Mouse (Mus musculus): Measurements from ENCODE around the gene Syne1. TPM values are rescaled to one million over a fixed set of nuclear protein-coding genes. Genes with fewer than 3 reads are reported as not detected.
A peak's percentile ranks its signal among the peaks of the same experiment; 100 is the strongest.

The Syne1 gene
- total RNA-seq, 2 experiments from 2014 or later: 57.9 to 58.8 TPM

DNA sequence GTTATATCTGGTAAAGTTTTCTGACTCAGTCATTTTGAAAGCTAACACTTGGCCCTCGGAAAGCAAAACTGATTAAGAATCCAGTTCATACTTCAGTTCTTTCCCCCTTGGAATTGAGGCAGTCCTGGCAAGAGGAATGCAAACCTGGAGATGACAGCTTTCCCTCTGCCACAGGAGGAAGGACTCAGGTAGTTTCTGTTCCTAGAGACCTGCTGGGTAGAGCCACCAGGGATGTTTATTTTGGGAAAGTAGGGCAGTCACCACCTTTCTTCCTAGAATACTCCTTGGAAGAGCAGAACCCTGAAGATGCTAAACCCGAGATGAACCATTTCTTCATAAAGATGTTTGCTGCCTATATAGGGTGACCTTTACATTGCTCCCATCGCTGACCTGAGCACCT, 383.8 kb downstream of the Syne1 start:
- no peak for DNase-seq
- intact Hi-C loops (cut with DNase I): loop anchor here (10.0 kb wide), 1 partner anchor 503 kb away; no protein-coding TSS in a partner anchor

GRCm38 (mm10) chr10:5165439-5165838, 385.8 kb downstream of the Syne1 start:
- DNase-seq: no peak

GRCm38 (mm10) chr10:5163770-5164169, 387.5 kb downstream of the Syne1 start:
- no peak for DNase-seq
- intact Hi-C loops (cut with DNase I): loop anchor here (5.0 to 10.0 kb wide), 3 partner anchors 499 to 756 kb away; no protein-coding TSS in a partner anchor

More at GRCm38 (mm10) chr10:5165439-5165838, 385.8 kb downstream of the Syne1 start:
- intact Hi-C loops (cut with DNase I): loop anchor here (10.0 kb wide), 1 partner anchor 501 kb away; no protein-coding TSS in a partner anchor

- intact Hi-C loops (cut with DNase I): loop anchor here (5.0 to 10.0 kb wide), 3 partner anchors 498 to 756 kb away; no protein-coding TSS in a partner anchor
- DNase-seq: no peak
These were observed 388.0 kb downstream of the Syne1 start for GRCm38 (mm10) chr10:5163286-5163685.

DNA sequence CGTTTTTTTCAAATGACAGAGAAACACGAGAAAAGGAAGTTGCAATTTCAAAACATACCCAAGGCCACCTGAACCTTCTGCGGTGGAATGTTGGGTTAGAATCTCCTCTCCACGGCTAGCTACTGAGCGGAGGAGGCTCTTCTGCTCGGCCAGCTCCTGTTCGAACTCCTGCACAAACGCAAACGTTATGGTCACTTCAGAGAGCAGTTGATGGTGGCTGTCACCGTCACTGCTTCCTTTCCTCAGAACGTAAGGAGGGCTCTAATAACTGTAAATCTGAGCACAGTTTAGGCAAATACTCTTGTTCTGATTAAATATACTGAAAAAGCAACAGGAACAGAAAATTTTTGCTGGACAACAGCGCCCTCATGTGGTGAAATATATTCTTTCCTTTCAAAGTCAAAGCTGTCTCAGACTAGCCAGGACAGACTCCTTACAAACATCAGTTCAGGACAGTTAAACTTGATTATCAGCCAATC, 389.8 kb downstream of the Syne1 start:
- intact Hi-C loops (cut with DNase I): loop anchor here (5.0 to 10.0 kb wide), 3 partner anchors 497 to 754 kb away; no protein-coding TSS in a partner anchor
- DNase-seq: peak; percentile 35

- no peak for DNase-seq
- intact Hi-C loops (cut with DNase I): loop anchor here (5.0 to 10.0 kb wide), 3 partner anchors 495 to 752 kb away; no protein-coding TSS in a partner anchor
These were observed 391.6 kb downstream of the Syne1 start for GRCm38 (mm10) chr10:5159679-5160078.

DNA sequence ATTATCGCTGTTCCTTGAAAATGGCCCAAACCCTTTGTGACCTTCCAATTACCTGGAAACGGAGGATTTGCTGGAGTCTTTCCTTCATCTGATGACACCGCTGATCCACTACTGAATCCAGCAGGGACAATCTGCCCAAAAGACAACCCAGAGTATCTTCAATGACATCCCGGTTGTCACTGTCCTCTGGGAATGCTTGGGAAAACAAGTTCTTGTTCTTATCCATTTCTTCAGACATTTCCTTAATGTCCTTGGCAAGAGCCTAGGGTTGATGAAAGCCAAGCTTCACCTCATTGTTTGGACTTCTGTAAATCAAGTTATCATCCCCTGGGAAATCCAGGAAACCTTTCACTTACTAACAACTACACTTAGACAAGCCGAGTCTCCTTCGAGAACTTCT, 398.2 kb downstream of the Syne1 start:
- no peak for DNase-seq
- intact Hi-C loops (cut with DNase I): no loop called here

DNA sequence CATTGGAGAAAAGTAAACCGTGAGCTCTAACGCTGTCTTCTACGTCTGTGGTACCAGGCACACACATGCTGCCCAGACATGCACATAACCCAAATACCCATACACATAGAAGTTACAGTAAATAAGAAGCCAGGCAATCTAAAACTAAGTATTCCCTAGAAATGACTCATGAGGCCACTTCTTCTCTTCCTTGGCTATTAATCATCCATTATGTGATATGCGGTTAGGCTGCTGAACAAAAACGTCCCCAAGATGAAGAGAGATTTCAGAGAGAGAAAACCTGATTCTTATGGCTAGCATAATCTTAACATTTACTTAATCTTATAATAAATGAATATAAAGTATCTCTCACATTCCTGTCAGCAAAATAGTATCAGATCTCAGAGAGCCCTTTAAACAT, 409.8 kb downstream of the Syne1 start:
- intact Hi-C loops (cut with DNase I): loop anchor here (10.0 kb wide), 1 partner anchor 457 kb away; no protein-coding TSS in a partner anchor
- no peak for DNase-seq

DNA sequence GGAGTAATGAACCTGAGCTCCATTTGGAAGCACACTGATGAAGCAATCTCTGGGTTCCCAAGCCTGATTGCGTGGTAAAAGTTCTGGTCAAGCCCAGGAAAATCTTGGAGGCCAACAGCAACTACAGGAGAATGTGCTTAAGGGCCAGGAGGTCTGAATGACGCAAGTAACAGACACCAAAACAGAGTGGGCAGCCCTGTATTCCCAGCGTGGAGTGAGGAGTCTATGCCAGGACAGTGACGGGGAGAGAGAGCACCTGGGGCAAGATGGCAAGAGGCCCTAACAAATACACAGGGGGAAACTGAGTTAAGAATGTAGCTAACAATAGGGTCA, 411.4 kb downstream of the Syne1 start:
- intact Hi-C loops (cut with DNase I): loop anchor here (10.0 kb wide), 1 partner anchor 455 kb away; no protein-coding TSS in a partner anchor
- no peak for DNase-seq

DNA sequence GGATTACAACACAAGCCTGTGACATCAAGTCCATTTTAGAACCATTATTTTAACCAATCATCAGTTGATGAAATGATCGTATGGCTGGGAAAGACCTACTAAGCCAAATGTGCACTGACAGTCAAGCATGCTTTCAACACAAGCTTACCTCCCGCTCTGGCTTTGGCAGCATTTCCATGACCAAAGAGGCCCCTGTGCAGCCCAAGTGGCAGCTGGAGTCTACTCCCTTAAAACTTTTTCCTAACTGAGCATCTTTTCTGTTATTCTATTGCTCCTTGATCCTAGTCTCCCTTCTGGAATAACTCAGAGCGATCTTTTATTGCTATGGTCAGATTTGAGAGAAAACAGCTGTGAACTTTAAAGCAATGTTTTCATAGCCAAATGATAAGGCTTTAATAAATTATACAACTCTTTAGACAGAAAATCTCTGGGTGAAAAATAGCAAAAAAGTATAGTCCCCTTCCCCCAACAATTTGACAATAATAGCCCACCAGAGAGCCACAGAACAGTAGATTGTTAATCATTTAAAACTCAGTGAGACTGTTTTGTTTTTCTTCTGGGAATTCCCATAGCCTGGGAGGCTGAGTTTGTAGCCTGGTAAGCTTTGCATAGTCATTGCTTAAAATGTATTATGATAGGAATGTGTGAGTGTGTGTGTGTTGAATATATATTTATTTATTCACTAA, 411.9 kb downstream of the Syne1 start:
- no peak for DNase-seq
- intact Hi-C loops (cut with DNase I): no loop called here

DNA sequence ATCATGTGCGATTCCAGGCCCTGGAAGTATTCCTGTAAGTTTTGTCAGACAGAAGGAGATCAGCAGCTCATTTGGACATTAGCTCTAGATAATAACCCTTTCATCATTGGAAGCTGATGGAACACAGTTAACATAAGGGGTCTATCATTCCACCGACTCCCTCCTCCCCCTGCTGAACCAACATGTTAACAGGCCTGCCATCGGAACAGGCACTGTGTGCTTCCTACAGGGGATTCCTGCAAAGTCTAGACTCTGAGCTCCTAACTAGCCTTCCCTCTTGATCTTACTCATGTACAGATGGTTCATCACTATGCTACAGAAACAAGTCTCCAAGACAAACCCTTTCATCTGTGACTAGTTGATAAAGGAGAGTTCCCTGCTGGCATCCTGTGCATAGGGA, 419.2 kb downstream of the Syne1 start:
- intact Hi-C loops (cut with DNase I): no loop called here
- no peak for DNase-seq

DNA sequence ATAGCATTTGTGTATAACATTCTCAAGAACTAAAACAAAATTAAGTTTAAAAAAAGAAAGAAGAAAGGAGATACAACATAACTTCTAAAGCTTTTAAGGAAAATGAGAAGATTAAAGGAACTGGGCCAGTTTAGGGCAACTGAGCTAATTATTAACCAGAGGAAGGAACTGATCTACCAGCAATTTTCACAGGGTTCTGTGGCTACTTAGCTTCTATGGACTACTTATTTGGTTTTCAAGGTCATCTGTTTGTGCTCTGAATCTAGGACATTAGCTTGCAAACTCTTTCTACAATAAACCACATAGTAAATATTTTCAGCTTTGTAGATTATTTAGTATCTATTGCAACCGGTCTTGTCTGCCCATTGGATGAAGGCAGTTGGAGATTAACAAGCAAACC, 420.8 kb downstream of the Syne1 start:
- DNase-seq: no peak
- intact Hi-C loops (cut with DNase I): no loop called here

DNA sequence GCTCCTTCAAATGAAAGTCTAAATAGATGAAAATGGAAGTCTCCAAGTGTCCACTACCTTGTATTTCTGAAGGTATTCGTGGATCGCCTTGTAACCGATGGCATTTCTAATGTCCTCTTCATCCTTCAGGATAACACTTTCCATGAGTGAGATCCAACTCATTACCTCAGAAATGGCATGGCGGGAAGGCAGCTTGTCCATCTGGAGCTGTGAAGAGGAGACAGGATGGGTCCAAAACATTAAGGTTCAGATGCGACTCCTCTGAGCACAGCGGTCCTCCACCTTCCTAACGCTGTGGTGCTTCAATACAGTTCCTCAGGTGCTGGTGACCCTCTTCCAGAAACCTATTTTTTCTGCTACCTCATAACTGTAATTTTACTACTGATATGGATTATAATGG, 426.5 kb downstream of the Syne1 start:
- intact Hi-C loops (cut with DNase I): no loop called here
- DNase-seq: no peak

- intact Hi-C loops (cut with DNase I): no loop called here
- DNase-seq: no peak
These were observed 434.6 kb downstream of the Syne1 start for GRCm38 (mm10) chr10:5116720-5117119.

- intact Hi-C loops (cut with DNase I): no loop called here
- no peak for DNase-seq
These were observed 435.1 kb downstream of the Syne1 start for GRCm38 (mm10) chr10:5116155-5116554.

- DNase-seq: no peak
- intact Hi-C loops (cut with DNase I): no loop called here
These were observed 440.5 kb downstream of the Syne1 start for GRCm38 (mm10) chr10:5110773-5111172.

DNA sequence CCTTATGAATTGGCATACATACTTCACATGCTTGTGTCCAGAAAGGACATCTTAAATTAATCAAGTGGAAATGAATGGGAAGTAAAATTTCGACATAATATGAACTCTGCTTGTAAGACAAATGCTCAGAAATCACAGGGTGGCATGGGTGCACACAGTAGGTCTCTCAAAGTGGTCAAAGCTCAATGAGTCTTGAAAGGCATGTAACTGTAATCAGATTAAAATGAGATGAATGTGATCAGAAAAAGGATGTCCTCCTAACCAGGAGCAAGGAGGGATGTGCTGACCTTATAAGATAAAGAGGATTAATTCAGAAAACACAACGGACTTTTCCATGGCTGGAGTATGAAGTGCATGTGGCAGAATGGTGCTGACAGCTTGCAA, 453.5 kb downstream of the Syne1 start:
- intact Hi-C loops (cut with DNase I): no loop called here
- no peak for DNase-seq

DNA sequence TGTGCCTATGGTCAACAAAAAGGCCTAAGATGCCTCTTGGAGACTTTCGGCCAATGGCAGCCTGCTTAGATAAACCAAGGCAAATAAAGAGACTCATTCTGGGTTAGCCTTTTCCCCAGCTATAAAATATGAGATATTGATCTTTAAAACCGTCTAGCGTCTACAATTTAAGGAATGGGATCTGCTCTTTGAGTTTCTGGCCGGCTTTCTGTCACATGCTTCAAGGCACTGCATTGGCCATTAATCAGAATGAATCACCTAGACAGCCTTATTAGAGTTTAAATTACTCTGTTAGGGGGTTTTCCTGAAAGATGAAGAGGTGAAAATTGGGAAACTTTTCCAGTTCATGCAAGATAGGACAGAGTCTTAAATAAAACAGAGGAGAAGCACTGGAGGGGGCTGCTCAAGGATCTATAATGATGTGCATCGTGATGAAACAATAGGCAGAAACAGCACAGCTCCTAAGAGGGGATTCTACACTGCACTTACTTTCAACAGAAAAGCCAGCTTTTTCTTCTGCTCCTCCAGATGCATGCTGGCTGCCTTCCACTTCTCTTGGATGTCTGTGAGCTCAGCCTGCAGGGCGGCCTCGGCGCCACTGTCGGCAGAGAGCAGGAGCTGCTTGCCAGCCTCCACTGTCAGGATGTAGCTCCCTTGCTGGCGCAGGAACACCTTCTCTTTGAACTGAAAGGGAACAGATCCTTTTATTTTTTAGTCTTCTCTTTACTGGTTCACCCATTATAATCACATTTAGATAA, 454.1 kb downstream of the Syne1 start:
- intact Hi-C loops (cut with DNase I): no loop called here
- DNase-seq: peak; percentile 64

DNA sequence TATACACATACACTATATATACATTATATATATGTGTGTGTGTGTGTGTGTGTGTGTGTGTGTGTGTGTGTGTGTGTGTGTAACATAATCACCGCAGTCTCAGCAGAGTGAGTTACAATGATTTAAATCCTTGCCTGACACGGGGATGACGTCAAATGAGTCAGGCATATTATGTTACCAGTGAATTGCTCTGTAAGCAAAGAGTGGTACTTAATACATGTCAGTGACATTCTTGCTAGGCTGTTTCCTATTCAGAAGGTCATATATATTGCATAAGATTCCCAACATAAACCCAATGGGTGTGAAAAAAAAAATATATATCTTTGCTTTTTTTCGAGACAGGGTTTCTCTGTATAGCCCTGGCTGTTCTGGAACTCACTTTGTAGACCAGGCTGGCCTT, 462.1 kb downstream of the Syne1 start:
- intact Hi-C loops (cut with DNase I): no loop called here
- no peak for DNase-seq

GRCm38 (mm10) chr10:5087336-5087735, 463.9 kb downstream of the Syne1 start:
- intact Hi-C loops (cut with DNase I): no loop called here
- no peak for DNase-seq

DNA sequence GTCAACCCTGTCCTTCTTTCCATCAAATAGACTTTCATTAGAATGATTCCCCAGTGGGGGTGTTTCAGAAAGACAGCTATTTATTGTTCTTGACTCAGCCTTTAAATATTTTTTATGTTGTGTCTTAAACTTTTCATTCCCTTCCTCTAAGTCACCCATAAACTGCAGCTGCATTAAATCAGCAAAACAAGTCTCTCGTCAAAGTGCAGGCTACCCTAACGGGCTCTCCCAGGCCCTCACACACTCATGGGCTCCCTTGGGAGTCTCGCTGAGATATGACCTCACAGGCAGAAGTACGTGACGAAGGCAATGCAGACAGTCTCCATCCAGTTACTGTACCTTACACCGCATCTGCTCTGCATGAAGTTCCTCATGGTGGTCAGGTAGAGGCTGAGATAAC, 465.0 kb downstream of the Syne1 start:
- DNase-seq: no peak
- intact Hi-C loops (cut with DNase I): no loop called here

- intact Hi-C loops (cut with DNase I): no loop called here
- DNase-seq: no peak
These were observed 465.5 kb downstream of the Syne1 start for GRCm38 (mm10) chr10:5085792-5086191.

Measured in left cerebral cortex, postnatal 4 days (tissue).